Mouse (Mus musculus): ENCODE data around the gene Loxl1.

DNA sequence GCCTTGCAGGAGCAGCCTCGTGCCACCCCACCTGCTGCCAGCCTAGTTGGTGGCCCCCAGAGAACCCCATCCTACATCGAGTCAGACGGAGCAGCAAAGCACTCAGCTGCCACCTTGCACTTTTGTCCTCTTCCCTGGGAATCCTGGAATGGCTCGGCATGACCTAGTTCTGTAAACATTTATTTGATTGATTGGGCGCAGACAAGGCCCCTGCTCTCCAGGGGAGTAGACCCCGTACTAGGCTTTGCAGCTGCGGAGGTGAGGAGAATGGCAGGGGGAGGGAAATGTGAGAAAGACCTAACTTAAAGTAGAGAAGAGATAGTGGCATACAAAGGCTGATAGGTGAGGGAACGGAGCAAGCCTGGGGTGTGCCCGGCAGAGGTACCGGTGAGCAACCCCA is 33.5 kb upstream of the Loxl1 start:
- TF ChIP-seq GATA1 (IDR thresholded peaks at IDR 0.05; ENCODE audit: borderline replicate concordance, low read length) (no peak), FLI1 (IDR thresholded peaks at IDR 0.05; ENCODE audit: low read length) (no peak)
